Mouse (Mus musculus) heart, embryonic 16.5 days (tissue): ENCODE results near the gene Wdr83os. TPM values are rescaled to one million over a fixed set of nuclear protein-coding genes. Genes with fewer than 3 reads are reported as not detected.
"Not testable (repeated sequence)": the region's sequence is repeated elsewhere in the genome, so short reads cannot be mapped to it uniquely, and the experiment has no call there.

ENCODE experiments used
- ATAC-seq: fragments of 200-750 bp; cut with Nextera tagmentation; replicated peaks from 2 replicates; pipeline ENCODE4 v1.8.0; 2017; ENCODE audit warnings: moderate number of reproducible peaks; ENCODE audit not compliant: insufficient read depth, low FRiP score; ENCODE audit errors: extremely low read depth
- H3K27ac ChIP-seq: fragments of 300-500 bp; sonication (generic); 2 replicates; pipeline ENCODE4 v1.5.1; 2014; ENCODE audit warnings: mild to moderate bottlenecking, low read length, control low read depth, moderate library complexity
- H3K27me3 ChIP-seq: fragments of 300-500 bp; sonication (generic); 2 replicates; pipeline ENCODE4 v1.6.1; 2014; ENCODE audit warnings: low read length, mixed read lengths; ENCODE audit not compliant: control insufficient read depth, insufficient read depth
- H3K36me3 ChIP-seq: fragments of 300-500 bp; sonication (generic); 2 replicates; pipeline ENCODE4 v1.6.1; 2014; ENCODE audit not compliant: control insufficient read depth, insufficient read depth
- H3K4me1 ChIP-seq: fragments of 300-500 bp; sonication (generic); 2 replicates; pipeline ENCODE4 v1.6.1; 2014; ENCODE audit warnings: low read length, mixed read lengths; ENCODE audit not compliant: control insufficient read depth, insufficient read depth
- H3K4me2 ChIP-seq: fragments of 300-500 bp; sonication (generic); 2 replicates; pipeline ENCODE4 v1.6.1; 2014; ENCODE audit warnings: low read depth, mild to moderate bottlenecking, control low read depth, low read length
- H3K4me3 ChIP-seq: fragments of 300-500 bp; sonication (generic); 2 replicates; pipeline ENCODE4 v1.5.1; 2014; ENCODE audit warnings: mild to moderate bottlenecking, control low read depth, low read length
- H3K9ac ChIP-seq: fragments of 300-500 bp; sonication (generic); 2 replicates; pipeline ENCODE4 v1.6.1; 2014; ENCODE audit warnings: low read length, control low read depth
- H3K9me3 ChIP-seq: fragments of 300-500 bp; sonication (generic); replicated peaks from 2 replicates; pipeline ENCODE4 v1.6.1; 2016; ENCODE audit warnings: low read length; ENCODE audit not compliant: control insufficient read depth
- WGBS: fragments of 180-500 bp; shearing (Covaris S2); extraction: QIAGEN DNeasy Blood & Tissue Kit; methylation state at CpG from one replicate; pipeline ENCODE4 v1.1.7; 2014; 5-methylcytosine and 5-hydroxymethylcytosine counted together
- polyA plus RNA-seq: library from polyadenylated mRNA; unstranded; fragments of >200 nt; fragmentation: Nextera tagmentation; extraction: Ambion mirVana; gene quantifications from 2 replicates; pipeline ENCODE4 v1.2.1, GENCODE M21; 2015

The Wdr83os gene
- polyA plus RNA-seq, 1 experiment from 2014 or later: 115 TPM

GRCm38 (mm10) chr8:85081216-85081555, 646 bp downstream of the Wdr83os start, which contains the start of gene Wdr83:
Gene Wdr83 (minus strand): TSS chr8:85081306.
- WGBS: 2% methylated on average over 9 of the region's 9 CpGs
- peaks cover 27% of the 10 kb centered on the region for H3K4me1 ChIP-seq
- peak within 1 kb of the TSS; percentile 81 for H3K27ac ChIP-seq
- peak within 1 kb of the TSS; percentile 96 for H3K4me3 ChIP-seq
- H3K9ac ChIP-seq: peak within 1 kb of the TSS; percentile 94
- H3K27me3 ChIP-seq: no peaks in the 10 kb centered on the region
- peak within 1 kb of the TSS; percentile 94 for H3K4me2 ChIP-seq
- peaks cover 18% of the 10 kb centered on the region for H3K36me3 ChIP-seq
- H3K9me3 ChIP-seq: no peaks in the 10 kb centered on the region
- ATAC-seq: peak; percentile 65

- peaks cover 27% of the 10 kb centered on the region for H3K4me1 ChIP-seq
- not testable (repeated sequence) for H3K9me3 ChIP-seq, H3K4me3 ChIP-seq, H3K27me3 ChIP-seq, ATAC-seq, H3K27ac ChIP-seq, H3K9ac ChIP-seq, H3K4me2 ChIP-seq
- peaks cover 16% of the 10 kb centered on the region for H3K36me3 ChIP-seq
- 84% methylated on average over 4 of the region's 4 CpGs for WGBS
Measured at GRCm38 (mm10) chr8:85082169-85082568, 1.6 kb downstream of the Wdr83os start.

GRCm38 (mm10) chr8:85083108-85083813, 2.7 kb downstream of the Wdr83os start, which contains the start of gene Man2b1:
Gene Man2b1 (plus strand): TSS chr8:85083270.
- H3K36me3 ChIP-seq: peaks cover 15% of the 10 kb centered on the region
- H3K4me2 ChIP-seq: peak within 1 kb of the TSS; percentile 83
- WGBS: under 1% methylated on average over 30 of the region's 30 CpGs
- H3K4me1 ChIP-seq: peaks cover 27% of the 10 kb centered on the region
- H3K9me3 ChIP-seq: no peaks in the 10 kb centered on the region
- H3K27ac ChIP-seq: peak within 1 kb of the TSS; percentile 51; the same call in 1 of the 2 replicates
- no peaks in the 10 kb centered on the region for H3K27me3 ChIP-seq
- peak; percentile 81 for ATAC-seq
- peak within 1 kb of the TSS; percentile 75 for H3K4me3 ChIP-seq
- H3K9ac ChIP-seq: peak within 1 kb of the TSS; percentile 77

- H3K36me3 ChIP-seq: peaks cover 14% of the 10 kb centered on the region
- no peaks in the 10 kb centered on the region for H3K9me3 ChIP-seq
- WGBS: 82% methylated on average over 8 of the region's 8 CpGs
- ATAC-seq: no peak
- H3K4me2 ChIP-seq: no peak overlapping the region
- H3K27ac ChIP-seq: no peak overlapping the region
- peaks cover 21% of the 10 kb centered on the region for H3K4me1 ChIP-seq
- H3K4me3 ChIP-seq: no peak overlapping the region
- H3K27me3 ChIP-seq: no peaks in the 10 kb centered on the region
- no peak overlapping the region for H3K9ac ChIP-seq
Measured at GRCm38 (mm10) chr8:85084633-85085032, 4.1 kb downstream of the Wdr83os start.

- Histone ChIP-seq H3K36me3 (peaks cover 17% of the 10 kb centered on the region), H3K4me3 (no peak overlapping the region), H3K4me2 (no peak overlapping the region), H3K27ac (no peak overlapping the region), H3K27me3 (no peaks in the 10 kb centered on the region), H3K9ac (no peak overlapping the region), H3K9me3 (no peaks in the 10 kb centered on the region), H3K4me1 (peaks cover 17% of the 10 kb centered on the region)
- ATAC-seq: no peak
- 79% methylated on average over 3 of the region's 3 CpGs for WGBS
Measured at GRCm38 (mm10) chr8:85086238-85086637, 5.7 kb downstream of the Wdr83os start.

GRCm38 (mm10) chr8:85088771-85089170, 8.2 kb downstream of the Wdr83os start:
- H3K27ac ChIP-seq: no peak overlapping the region
- H3K27me3 ChIP-seq: no peaks in the 10 kb centered on the region
- no peak for ATAC-seq
- H3K9me3 ChIP-seq: no peaks in the 10 kb centered on the region
- H3K36me3 ChIP-seq: peaks cover 17% of the 10 kb centered on the region
- H3K4me2 ChIP-seq: no peak overlapping the region
- no peak overlapping the region for H3K4me3 ChIP-seq
- peaks cover 6% of the 10 kb centered on the region for H3K4me1 ChIP-seq
- WGBS: 64% methylated on average over 2 of the region's 2 CpGs
- H3K9ac ChIP-seq: no peak overlapping the region

- no peak overlapping the region for H3K27ac ChIP-seq
- WGBS: 87% methylated on average over 11 of the region's 11 CpGs
- no peaks in the 10 kb centered on the region for H3K4me1 ChIP-seq
- H3K36me3 ChIP-seq: peaks cover 18% of the 10 kb centered on the region
- no peak overlapping the region for H3K4me2 ChIP-seq
- no peak for ATAC-seq
- no peaks in the 10 kb centered on the region for H3K27me3 ChIP-seq
- H3K9ac ChIP-seq: no peak overlapping the region
- no peak overlapping the region for H3K4me3 ChIP-seq
- no peaks in the 10 kb centered on the region for H3K9me3 ChIP-seq
Measured at GRCm38 (mm10) chr8:85090856-85091255, 10.3 kb downstream of the Wdr83os start.

GRCm38 (mm10) chr8:85091526-85092090, 11.1 kb downstream of the Wdr83os start:
- H3K4me2 ChIP-seq: no peak overlapping the region
- H3K4me3 ChIP-seq: no peak overlapping the region
- H3K4me1 ChIP-seq: no peaks in the 10 kb centered on the region
- no peak overlapping the region for H3K27ac ChIP-seq
- no peaks in the 10 kb centered on the region for H3K9me3 ChIP-seq
- 34% methylated on average over 21 of the region's 21 CpGs for WGBS
- no peak for ATAC-seq
- H3K36me3 ChIP-seq: peaks cover 19% of the 10 kb centered on the region
- no peaks in the 10 kb centered on the region for H3K27me3 ChIP-seq
- H3K9ac ChIP-seq: no peak overlapping the region

GRCm38 (mm10) chr8:85095051-85095450, 14.5 kb downstream of the Wdr83os start:
- Histone ChIP-seq H3K4me2 (no peak overlapping the region), H3K27ac (no peak overlapping the region), H3K9me3 (no peaks in the 10 kb centered on the region), H3K4me3 (no peak overlapping the region), H3K4me1 (no peaks in the 10 kb centered on the region), H3K27me3 (no peaks in the 10 kb centered on the region), H3K9ac (no peak overlapping the region), H3K36me3 (peaks cover 29% of the 10 kb centered on the region)
- WGBS: 87% methylated on average over 13 of the region's 13 CpGs
- ATAC-seq: no peak
